8 mouse cellular contexts compared by ENCODE assay signal in the genomic region with DNA sequence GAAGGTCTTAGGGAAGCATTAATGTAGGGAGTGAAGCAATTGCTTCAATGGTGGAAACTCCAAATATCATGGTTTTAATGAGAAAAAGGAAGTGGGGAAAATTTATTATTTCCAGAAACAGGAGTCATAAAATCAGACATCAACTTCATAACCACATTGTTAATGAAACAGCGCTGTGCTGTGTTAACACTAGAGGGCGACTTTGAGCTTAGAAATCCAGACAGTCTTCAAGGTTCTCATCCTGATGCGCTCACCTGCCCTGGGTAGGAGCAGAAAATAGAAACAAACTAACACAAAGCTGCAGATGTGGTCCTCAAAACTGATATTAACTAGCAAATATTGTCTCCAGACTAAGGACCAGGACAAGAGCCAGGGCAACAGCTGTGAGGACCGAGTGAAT. TPM values are rescaled to one million over a fixed set of nuclear protein-coding genes. Genes with fewer than 3 reads are reported as not detected.
DNase-seq lines count a peak whose midpoint lies in the region; ATAC-seq and TF ChIP-seq lines count a peak whose summit lies in the region.

No protein-coding gene starts in this region.

- no peak overlapping the region for H3K27ac ChIP-seq in heart, postnatal 0 days (ENCODE audit: low read depth)
- no peak overlapping the region for H3K27ac ChIP-seq in heart, embryonic 12.5 days (ENCODE audit: poor library complexity, severe bottlenecking)

- H3K36me3 ChIP-seq in heart, postnatal 0 days (replicated peaks; ENCODE audit: control insufficient read depth, insufficient read depth, low read length), result no peaks in the 10 kb centered on the region
- no peaks in the 10 kb centered on the region for H3K36me3 ChIP-seq in heart, embryonic 12.5 days

- no peak overlapping the region for H3K4me3 ChIP-seq in heart, postnatal 0 days (ENCODE audit: low read depth, low read length)
- no peak overlapping the region for H3K4me3 ChIP-seq in heart, embryonic 12.5 days

- peak; percentile 73 for TF ChIP-seq CTCF in heart, postnatal 0 days (IDR thresholded peaks at IDR 0.05; ENCODE audit: low read depth)

- H3K27me3 ChIP-seq in heart, postnatal 0 days (ENCODE audit: control insufficient read depth, insufficient read depth, low read length), result no peaks in the 10 kb centered on the region
- peaks cover 16% of the 10 kb centered on the region for H3K27me3 ChIP-seq in heart, embryonic 12.5 days (replicated peaks)

- no peak for ATAC-seq in heart, postnatal 0 days (ENCODE audit: insufficient read depth, low read depth)
- ATAC-seq in heart, embryonic 12.5 days (ENCODE audit: insufficient number of reproducible peaks, low FRiP score), result no peak
- ATAC-seq in activated CD4-positive, CD25-positive, alpha-beta regulatory T cell, adult 4 months, result no peak

- no peaks in the 10 kb centered on the region for H3K4me1 ChIP-seq in heart, postnatal 0 days (ENCODE audit: control insufficient read depth, insufficient read depth)
- no peaks in the 10 kb centered on the region for H3K4me1 ChIP-seq in heart, embryonic 12.5 days (replicated peaks)

- H3K9ac ChIP-seq in heart, postnatal 0 days (replicated peaks; ENCODE audit: low read depth, low read length), result no peak overlapping the region
- H3K9ac ChIP-seq in heart, embryonic 12.5 days, result no peak overlapping the region

- no peak for DNase-seq in heart, postnatal 0 days (ENCODE audit: low spot score)
- DNase-seq in thymus, postnatal 0 days (ENCODE audit: low spot score), result peak; percentile 70
- DNase-seq in thymus, adult 18-20 months, result no peak
- DNase-seq in cerebellum, postnatal 14 days, result peak; percentile 66 to 68
- peak; percentile 34 to 48 for DNase-seq in layer of hippocampus, postnatal 10 days (ENCODE audit: low spot score in 2 of 2)
- peak; percentile 84 for DNase-seq in naive thymus-derived CD4-positive, alpha-beta T cell, adult 2 months (ENCODE audit: low read depth)

- 19% methylated on average over 4 of the region's 4 CpGs for whole genome bisulfite sequencing in heart, postnatal 0 days
- 23% methylated on average over 4 of the region's 4 CpGs for WGBS in heart, embryonic 12.5 days

- H3K4me2 ChIP-seq in heart, postnatal 0 days (ENCODE audit: low read depth, low read length), result no peak overlapping the region
- no peak overlapping the region for H3K4me2 ChIP-seq in heart, embryonic 12.5 days

- no peaks in the 10 kb centered on the region for H3K9me3 ChIP-seq in heart, postnatal 0 days (replicated peaks; ENCODE audit: control insufficient read depth, low read length)
- no peaks in the 10 kb centered on the region for H3K9me3 ChIP-seq in heart, embryonic 12.5 days (replicated peaks)

- TF ChIP-seq EP300 in heart, postnatal 0 days (IDR thresholded peaks at IDR 0.05; ENCODE audit: low read depth), result no peak

RNA-seq across cellular contexts. Expression of a gene that starts 7.6 kb away (rescaled TPM):
- 0.69 and 4.1 TPM in 2 replicates for total RNA-seq in heart, postnatal 0 days (2014; rRNA removed; ENCODE audit: low replicate concordance)
- polyA plus RNA-seq in heart, postnatal 0 days (2015; fragmentation: Nextera tagmentation; extraction: Ambion mirVana), result 2.0 and 3.6 TPM in 2 replicates
- polyA plus RNA-seq in heart, embryonic 12.5 days (2016; fragmentation: Nextera tagmentation; extraction: Ambion mirVana), result 11.8 and 15.2 TPM in 2 replicates
- 1,510 and 1,544 TPM in 2 replicates for polyA plus RNA-seq in thymus, postnatal 0 days (2015; fragmentation: Nextera tagmentation; extraction: Ambion mirVana)
- total RNA-seq in layer of hippocampus, postnatal 10 days (2021), result 1 to 10 TPM; 1.6 to 1.8 TPM
- polyA plus RNA-seq in activated CD4-positive, CD25-positive, alpha-beta regulatory T cell, adult 4 months (2017; shearing (Covaris generic)), result 10 to 100 TPM in 1 of 2 experiments, 1 to 10 TPM in 1; 3.7 to 69.9 TPM

RNA-seq across cellular contexts. Expression of a gene that starts 11.2 kb away (rescaled TPM):
- total RNA-seq in heart, postnatal 0 days (2014; rRNA removed; ENCODE audit: low replicate concordance), result not detected in 2 replicates
- polyA plus RNA-seq in heart, postnatal 0 days (2015; fragmentation: Nextera tagmentation; extraction: Ambion mirVana), result 0.08 and 0.14 TPM in 2 replicates
- 0.15 TPM in 1 of 2 replicates, not detected in the other for polyA plus RNA-seq in heart, embryonic 12.5 days (2016; fragmentation: Nextera tagmentation; extraction: Ambion mirVana)
- polyA plus RNA-seq in thymus, postnatal 0 days (2015; fragmentation: Nextera tagmentation; extraction: Ambion mirVana), result 2.6 and 2.8 TPM in 2 replicates
- under 1 TPM; 0.18 to 0.33 TPM for total RNA-seq in layer of hippocampus, postnatal 10 days (2021)
- 10 to 100 TPM; 57.3 to 70.9 TPM for polyA plus RNA-seq in activated CD4-positive, CD25-positive, alpha-beta regulatory T cell, adult 4 months (2017; shearing (Covaris generic))

RNA-seq across cellular contexts. Expression of a gene that starts 37.7 kb away (rescaled TPM):
- 5.8 TPM in 1 of 2 replicates, not detected in the other for total RNA-seq in heart, postnatal 0 days (2014; rRNA removed; ENCODE audit: low replicate concordance)
- 1.7 and 2.5 TPM in 2 replicates for polyA plus RNA-seq in heart, postnatal 0 days (2015; fragmentation: Nextera tagmentation; extraction: Ambion mirVana)
- polyA plus RNA-seq in heart, embryonic 12.5 days (2016; fragmentation: Nextera tagmentation; extraction: Ambion mirVana), result 0.20 and 0.33 TPM in 2 replicates
- polyA plus RNA-seq in thymus, postnatal 0 days (2015; fragmentation: Nextera tagmentation; extraction: Ambion mirVana), result 991 and 995 TPM in 2 replicates
- total RNA-seq in layer of hippocampus, postnatal 10 days (2021), result under 1 TPM; 0.64 to 0.69 TPM
- polyA plus RNA-seq in activated CD4-positive, CD25-positive, alpha-beta regulatory T cell, adult 4 months (2017; shearing (Covaris generic)), result 10 to 100 TPM in 1 of 2 experiments, 1 to 10 TPM in 1; 4.0 to 79.3 TPM

RNA-seq across cellular contexts. Expression of a gene that starts 46.6 kb away (rescaled TPM):
- total RNA-seq in heart, postnatal 0 days (2014; rRNA removed; ENCODE audit: low replicate concordance), result 3.3 and 14.5 TPM in 2 replicates
- 7.0 and 7.5 TPM in 2 replicates for polyA plus RNA-seq in heart, postnatal 0 days (2015; fragmentation: Nextera tagmentation; extraction: Ambion mirVana)
- 1.3 and 1.7 TPM in 2 replicates for polyA plus RNA-seq in heart, embryonic 12.5 days (2016; fragmentation: Nextera tagmentation; extraction: Ambion mirVana)
- polyA plus RNA-seq in thymus, postnatal 0 days (2015; fragmentation: Nextera tagmentation; extraction: Ambion mirVana), result 140 and 153 TPM in 2 replicates
- total RNA-seq in layer of hippocampus, postnatal 10 days (2021), result 1 to 10 TPM; 4.8 to 6.3 TPM
- polyA plus RNA-seq in activated CD4-positive, CD25-positive, alpha-beta regulatory T cell, adult 4 months (2017; shearing (Covaris generic)), result 100 to 1,000 TPM in 1 of 2 experiments, 10 to 100 TPM in 1; 68.0 to 148 TPM

RNA-seq across cellular contexts. Expression of a gene that starts 52.4 kb away (rescaled TPM):
- 9.7 and 11.0 TPM in 2 replicates for total RNA-seq in heart, postnatal 0 days (2014; rRNA removed; ENCODE audit: low replicate concordance)
- polyA plus RNA-seq in heart, postnatal 0 days (2015; fragmentation: Nextera tagmentation; extraction: Ambion mirVana), result 9.4 and 9.9 TPM in 2 replicates
- 1.9 and 2.0 TPM in 2 replicates for polyA plus RNA-seq in heart, embryonic 12.5 days (2016; fragmentation: Nextera tagmentation; extraction: Ambion mirVana)
- 875 and 899 TPM in 2 replicates for polyA plus RNA-seq in thymus, postnatal 0 days (2015; fragmentation: Nextera tagmentation; extraction: Ambion mirVana)
- 1 to 10 TPM; 2.3 to 4.4 TPM for total RNA-seq in layer of hippocampus, postnatal 10 days (2021)
- polyA plus RNA-seq in activated CD4-positive, CD25-positive, alpha-beta regulatory T cell, adult 4 months (2017; shearing (Covaris generic)), result 1,000 to 10,000 TPM in 1 of 2 experiments, 100 to 1,000 TPM in 1; 892 to 1,228 TPM

Comparison
In these comparisons a context has a peak if more than half of its experiments do, and no peak if none do; other contexts are left out.
1. DNase-seq: peak in thymus, postnatal 0 days (single experiment), cerebellum, postnatal 14 days (2 of 2), layer of hippocampus, postnatal 10 days (2 of 2) and naive thymus-derived CD4-positive, alpha-beta T cell, adult 2 months (single experiment); none in heart, postnatal 0 days (single experiment) and thymus, adult 18-20 months (0 of 2).
2. RNA of a gene that starts 7.6 kb away (polyA plus RNA-seq): 1,510 to 1,544 TPM in thymus, postnatal 0 days; 3.7 to 69.9 TPM in activated CD4-positive, CD25-positive, alpha-beta regulatory T cell, adult 4 months, 11.8 to 15.2 TPM in heart, embryonic 12.5 days and 2.0 to 3.6 TPM in heart, postnatal 0 days; every median in the first group is over 10 times any median in the second.
3. RNA of a gene that starts 11.2 kb away (polyA plus RNA-seq): 57.3 to 70.9 TPM in activated CD4-positive, CD25-positive, alpha-beta regulatory T cell, adult 4 months; 2.6 to 2.8 TPM in thymus, postnatal 0 days, 0.15 TPM in heart, embryonic 12.5 days and 0.08 to 0.14 TPM in heart, postnatal 0 days; every median in the first group is over 10 times any median in the second.
4. RNA of a gene that starts 37.7 kb away (polyA plus RNA-seq): 991 to 995 TPM in thymus, postnatal 0 days; 4.0 to 79.3 TPM in activated CD4-positive, CD25-positive, alpha-beta regulatory T cell, adult 4 months, 1.7 to 2.5 TPM in heart, postnatal 0 days and 0.20 to 0.33 TPM in heart, embryonic 12.5 days; every median in the first group is over 10 times any median in the second.